Mouse (Mus musculus): ENCODE measurements at regions not wholly inside any gene's neighbourhood (a gene's known extent, or its start where the extent isn't known, plus 50 kb on each side); places are given as distances from the start of the nearest gene placed in this dataset.

DNA sequence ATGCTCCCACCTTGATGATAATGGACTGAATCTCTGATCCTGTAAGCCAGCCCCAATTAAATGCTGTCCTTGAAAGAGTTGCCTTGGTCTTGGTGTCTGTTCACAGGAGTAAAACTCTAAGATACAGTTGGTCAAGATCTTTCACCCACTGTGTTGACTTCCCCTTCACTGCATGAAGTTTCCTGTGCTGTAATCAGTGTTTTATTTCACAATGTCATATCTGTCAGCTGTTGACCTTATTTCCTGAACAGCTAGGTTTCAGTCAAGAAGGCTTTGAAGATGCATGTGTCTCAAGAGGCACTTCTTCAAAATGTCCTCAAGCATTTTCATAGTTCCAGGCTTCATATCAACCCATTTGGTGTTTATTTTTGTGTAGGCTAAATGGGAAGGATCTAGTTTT is 597.3 kb upstream of the Fam92a start:
- DNase-seq (ENCODE audit: low read depth, low spot score) = no peak

DNA sequence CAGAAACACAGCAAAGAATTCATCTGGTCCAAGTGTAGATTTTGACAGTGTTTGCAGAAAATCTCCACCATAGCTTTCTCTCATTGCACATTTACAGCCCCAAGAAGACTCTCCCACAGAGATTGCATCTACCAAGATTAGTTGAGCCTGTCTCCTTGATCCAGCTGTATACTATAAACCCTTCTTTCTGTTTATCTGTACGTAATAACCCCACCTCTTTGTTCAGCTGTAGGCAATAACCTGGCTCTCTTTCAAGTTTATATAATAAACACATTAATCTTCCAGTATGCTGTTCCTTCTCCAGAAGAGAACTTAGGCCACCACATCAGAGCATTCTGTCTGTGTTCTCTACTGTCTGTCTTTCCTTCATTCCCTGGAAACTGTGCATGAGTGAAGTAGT is 594.9 kb upstream of the Fam92a start:
- no peak for DNase-seq (ENCODE audit: low read depth, low spot score)

DNA sequence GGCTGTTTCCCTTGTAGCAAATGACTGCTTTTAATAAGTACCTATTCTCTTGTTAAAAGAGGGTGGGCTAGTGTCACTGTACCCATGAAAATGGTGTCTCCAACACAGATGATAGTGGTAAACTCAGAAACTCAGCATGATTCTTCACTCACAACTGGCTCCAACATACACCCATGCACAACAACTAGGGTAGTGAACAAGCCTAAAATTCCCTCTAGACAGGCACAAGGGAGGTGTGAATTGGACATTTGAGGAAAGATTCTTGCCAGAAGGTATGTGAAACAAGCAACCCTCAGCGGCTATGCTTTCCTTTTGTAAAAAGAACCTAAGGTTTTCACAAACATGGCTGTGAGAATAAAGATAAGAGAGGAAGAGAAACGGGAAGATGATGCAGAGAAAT is 579.0 kb upstream of the Fam92a start:
- DNase-seq (ENCODE audit: low read depth, low spot score) = no peak

DNA sequence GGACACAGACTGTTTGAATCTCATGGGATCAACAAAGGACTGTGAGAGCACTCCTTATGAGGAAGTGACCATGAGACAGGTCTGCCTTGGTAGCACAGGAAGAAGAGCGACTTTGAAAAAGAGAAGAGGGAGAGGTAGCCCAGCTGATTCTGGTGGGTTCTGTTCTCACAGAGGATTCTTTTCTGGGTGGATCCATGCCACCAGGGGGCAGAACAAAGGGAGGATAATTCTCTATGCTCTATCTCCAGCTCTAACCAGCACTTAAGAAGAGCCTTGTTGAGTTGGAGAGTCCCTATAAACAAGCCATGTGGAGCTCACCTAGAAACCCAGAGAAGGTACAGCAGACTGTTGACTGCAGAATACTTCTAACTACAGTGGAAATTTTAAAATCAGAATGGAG is 578.1 kb upstream of the Fam92a start:
- no peak for DNase-seq (ENCODE audit: low read depth, low spot score)

DNA sequence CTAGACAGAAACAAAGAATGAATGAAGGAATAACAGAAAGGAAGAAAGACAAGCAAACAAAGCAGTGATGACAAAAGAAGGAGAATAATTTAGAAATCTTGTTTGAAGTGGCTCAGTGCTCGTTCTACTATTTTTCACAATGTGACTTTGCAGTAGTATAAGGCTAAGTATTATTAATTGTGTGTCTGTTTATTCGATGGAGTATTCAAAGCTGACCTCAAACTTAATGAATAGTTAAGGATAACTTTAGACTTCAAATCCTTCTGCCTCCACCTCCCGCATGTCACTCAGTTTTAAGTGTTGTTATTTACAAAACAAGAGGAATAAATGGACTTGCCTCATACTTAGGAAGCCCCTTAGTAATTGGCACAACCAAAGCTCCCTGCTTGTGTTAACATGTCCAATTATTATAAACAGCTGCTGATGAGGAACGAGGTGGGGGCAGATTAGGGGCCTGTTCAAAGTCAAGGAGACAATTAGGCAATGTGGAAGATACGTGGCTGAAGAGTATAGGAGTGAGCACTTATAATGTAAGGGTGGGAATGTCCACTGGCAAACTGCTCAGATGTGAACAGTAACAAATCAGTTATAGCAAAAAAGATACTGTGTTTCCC is 572.0 kb upstream of the Fam92a start:
- DNase-seq (ENCODE audit: low read depth, low spot score) = no peak

DNA sequence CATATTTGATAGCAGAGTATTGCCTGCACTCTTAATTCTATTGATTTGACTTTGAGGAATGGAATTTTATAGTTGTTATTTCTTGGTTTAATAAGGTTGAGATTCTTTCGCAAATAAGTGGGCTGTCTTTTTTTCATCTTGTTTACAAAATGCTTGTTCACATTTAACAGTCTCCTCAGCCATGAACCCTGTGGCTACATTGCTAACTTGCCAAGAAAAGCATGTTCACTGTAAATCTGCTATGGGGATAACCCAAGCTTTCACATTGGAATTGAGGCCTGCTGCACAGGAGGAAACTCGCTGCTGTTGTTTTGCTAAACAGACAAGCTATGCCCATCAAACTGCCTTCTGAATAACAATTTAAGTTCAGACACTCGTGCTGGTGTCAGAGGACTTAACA is 564.6 kb upstream of the Fam92a start:
- no peak for DNase-seq (ENCODE audit: low read depth, low spot score)

DNA sequence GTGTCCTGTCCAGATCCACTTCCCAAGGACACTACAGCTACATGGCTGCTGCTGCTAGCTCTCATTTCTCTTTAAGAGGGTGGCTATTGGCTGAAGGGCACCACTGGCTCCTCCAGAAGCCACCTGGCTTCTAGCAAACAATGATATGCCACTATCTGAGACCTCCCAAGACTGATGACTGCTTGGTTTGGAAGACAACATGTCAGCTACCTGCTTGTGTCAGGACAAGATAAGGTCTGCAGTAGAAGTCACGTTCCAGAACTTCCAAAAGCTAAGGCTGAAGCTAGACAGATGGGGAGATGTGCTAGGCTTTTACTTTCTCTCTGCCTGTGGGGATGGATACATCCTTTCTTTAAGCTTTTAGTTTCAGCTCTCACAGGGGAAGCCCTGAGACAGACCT is 528.4 kb upstream of the Fam92a start:
- DNase-seq (ENCODE audit: low read depth, low spot score) = no peak

DNA sequence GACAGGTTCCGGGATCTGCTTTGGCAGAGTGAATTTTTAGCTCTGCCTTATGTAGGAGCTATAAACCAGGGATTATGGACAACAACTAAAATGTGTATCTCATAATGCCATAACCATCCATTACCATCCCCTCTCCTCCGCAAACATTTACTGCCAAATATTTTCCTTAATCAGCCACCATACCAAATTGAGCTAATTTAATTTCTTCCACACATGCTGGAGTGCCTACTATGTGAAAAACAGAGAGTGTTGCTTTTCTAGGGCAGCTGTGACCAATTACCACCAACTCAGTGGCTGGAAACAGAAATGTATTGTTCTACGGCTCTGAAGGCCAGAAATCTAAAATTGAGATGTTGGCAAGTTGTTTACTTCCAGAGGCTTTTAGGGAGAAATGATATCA is 506.0 kb upstream of the Fam92a start:
- no peak for DNase-seq (ENCODE audit: low read depth, low spot score)

DNA sequence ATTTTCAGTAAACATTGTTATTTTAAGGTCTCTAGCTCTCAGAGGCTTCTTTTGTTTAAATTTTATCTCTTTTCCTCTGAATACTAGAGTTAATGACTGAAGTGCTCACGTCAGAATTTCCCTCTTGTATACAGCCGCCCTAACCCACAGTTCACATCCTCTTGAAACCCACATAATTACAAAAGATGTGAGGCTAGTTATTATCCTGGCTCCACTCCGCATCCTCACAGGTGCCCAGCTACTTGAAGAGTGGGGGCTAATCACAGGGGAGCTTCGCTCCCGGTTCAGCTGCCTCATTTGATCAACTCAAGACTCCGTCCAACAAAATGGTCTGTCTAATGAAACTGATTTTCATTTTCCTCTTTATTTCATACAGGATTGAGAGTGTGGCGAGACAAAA is 499.6 kb upstream of the Fam92a start:
- DNase-seq (ENCODE audit: low read depth, low spot score) = no peak

DNA sequence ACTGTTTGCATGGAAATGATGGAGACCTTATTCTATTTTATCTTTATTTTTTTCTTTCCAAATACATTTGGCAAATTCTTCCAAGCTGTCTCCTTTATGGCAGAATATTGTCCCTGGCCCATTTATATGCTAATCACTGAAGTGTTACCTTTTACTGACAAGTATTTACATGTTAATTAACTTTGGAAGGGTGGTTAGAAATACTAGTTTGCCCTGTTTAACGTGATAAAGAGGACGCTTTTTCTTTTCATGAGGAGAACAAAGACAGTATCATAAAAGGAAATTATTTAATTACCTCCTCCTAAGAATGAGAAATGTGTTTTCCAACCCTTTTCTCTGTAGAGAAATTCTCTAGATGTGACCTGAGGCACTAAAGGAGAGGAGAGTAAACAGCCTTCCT is 491.4 kb upstream of the Fam92a start:
- no peak for DNase-seq (ENCODE audit: low read depth, low spot score)

DNA sequence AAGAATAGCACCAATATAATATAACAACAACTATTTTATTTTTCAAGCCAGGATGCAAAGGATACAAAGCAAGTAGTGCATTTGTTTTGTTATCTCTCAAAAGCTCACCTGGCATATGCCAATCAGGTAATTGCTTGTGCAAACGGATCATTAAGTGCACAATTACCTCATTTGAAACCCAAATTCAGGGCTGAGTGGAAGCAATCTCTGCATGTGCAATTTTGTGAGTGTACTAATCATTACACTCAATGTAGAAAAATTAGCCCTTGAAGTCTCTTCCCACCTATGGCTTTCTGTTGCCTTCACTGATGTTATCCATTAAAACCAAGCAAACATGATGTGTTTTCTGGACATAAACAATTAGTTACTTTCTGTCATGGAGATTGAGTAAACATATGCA is 490.9 kb upstream of the Fam92a start:
- DNase-seq (ENCODE audit: low read depth, low spot score) = no peak

DNA sequence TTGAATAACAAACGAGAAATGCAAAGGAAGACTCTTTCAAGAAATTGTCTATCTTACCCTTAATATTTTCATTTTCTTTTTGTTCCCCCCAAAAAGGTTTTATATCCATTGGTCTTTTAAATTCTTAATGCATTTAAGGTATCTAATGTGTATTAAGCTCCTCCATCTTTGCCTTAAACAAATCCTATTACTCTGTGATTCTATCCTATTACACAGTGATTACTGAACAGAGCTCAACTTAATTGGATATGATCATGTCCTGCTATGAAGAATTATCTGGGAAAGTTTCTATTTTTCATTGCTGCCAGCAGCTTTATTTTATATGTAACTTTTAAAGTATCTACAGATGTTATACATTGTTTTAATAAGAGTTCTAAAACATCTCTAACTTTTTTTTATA is 487.3 kb upstream of the Fam92a start:
- no peak for DNase-seq (ENCODE audit: low read depth, low spot score)

DNA sequence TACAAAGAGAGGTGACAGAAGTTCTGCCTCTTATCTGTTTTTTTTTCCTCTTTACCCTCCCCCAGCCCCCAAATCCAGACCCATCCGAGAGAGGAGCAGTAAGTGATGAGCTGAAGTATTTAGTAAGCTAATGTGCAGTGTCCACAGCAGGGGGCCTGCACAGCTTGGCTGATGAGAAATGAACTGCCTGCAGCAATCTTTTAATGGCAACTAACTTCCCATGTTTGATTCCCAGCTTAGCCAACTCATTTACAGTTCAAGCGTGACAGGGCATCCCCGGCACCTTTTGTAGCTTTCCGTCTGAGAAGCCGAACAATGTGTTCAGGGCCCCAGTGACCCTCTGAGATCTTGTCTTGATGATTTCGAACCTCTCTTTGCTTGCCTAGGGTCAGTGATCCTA is 486.8 kb upstream of the Fam92a start:
- no peak for DNase-seq (ENCODE audit: low read depth, low spot score)

DNA sequence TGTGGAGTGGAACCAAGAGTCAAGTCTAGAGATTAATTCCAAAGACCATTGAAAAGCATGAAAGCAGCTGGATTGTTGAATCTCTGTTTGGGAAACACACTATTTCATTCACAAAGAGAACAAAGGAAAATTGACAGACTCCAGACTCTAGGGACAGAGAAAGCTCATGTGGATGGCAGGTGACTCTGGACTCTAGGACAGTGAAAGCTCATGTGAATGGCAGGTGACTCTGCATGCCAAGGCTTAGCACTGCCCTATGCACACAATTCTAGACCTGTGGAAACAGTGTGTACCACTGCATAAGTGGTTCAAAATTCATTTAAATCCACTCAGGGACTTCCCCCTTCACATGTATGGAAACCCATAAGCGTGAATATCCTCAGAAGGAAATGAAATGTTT is 486.0 kb upstream of the Fam92a start:
- DNase-seq (ENCODE audit: low read depth, low spot score) = no peak

DNA sequence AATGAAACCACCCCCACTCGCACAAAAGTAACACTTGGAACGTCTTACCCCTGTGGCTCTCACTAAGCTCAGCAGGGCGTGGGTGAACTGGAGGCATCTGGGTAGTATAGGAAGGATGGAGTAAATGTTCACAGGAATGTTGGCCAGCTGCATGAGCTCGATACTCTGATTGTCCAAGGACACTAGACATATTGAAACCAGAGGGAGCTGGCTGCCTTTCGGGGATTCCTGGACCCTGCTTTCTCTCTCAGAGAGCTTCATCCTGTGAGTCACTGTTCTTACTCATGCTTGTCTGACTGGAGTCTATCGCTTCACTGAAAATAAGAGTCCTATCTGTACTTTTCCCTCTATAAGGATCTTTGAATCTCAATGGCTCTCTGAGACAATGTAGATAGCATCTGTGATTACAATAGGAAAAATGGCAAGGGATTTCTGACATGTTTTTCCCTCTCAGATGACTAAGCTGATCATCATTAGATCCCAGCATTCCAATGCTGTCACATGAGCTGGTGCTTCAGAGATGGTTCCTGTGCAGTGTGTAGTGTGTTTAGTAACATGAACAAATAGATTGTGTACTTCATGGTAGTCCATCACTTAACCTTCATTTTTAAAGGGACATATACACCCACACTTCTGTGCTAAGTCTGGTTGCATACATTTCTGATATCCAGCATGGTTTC is 485.2 kb upstream of the Fam92a start:
- no peak for DNase-seq (ENCODE audit: low read depth, low spot score)

DNA sequence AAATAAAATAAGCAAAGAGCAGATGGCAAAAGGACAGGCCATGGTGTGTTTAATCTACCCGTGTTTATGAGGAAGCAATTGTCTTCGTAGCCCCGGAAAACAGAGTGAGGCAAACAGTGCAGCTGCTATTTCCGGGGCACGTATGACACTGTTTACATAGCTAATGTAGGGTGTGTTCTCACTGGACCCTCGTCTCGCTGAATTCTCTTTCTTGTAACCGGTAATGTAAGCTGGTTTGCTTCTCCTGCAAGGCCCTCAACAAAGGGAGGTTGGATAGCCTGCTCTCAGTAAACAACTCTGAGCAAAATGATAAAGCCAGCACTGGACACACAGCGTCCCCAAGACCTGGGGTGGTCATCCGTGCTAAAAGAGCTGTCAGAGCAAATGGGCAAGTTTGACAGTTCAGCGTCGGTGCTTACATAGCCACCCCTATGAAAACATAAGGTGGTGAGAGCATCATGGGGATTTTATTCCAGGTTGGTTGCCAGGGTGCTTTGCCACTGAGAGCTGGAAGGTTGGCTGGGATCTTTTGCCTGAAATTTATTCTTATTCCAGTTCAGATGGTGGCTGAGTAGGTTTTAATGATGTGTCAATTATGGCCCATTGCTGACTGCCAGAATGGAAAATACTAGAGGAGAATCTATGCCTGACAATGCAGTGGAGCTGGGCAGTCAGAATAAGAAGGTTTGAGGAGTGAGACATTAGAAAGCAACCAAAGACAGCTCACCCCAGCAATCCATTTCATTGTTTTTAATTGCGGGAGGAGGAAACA is 483.8 kb upstream of the Fam92a start:
- no peak for DNase-seq (ENCODE audit: low read depth, low spot score)

DNA sequence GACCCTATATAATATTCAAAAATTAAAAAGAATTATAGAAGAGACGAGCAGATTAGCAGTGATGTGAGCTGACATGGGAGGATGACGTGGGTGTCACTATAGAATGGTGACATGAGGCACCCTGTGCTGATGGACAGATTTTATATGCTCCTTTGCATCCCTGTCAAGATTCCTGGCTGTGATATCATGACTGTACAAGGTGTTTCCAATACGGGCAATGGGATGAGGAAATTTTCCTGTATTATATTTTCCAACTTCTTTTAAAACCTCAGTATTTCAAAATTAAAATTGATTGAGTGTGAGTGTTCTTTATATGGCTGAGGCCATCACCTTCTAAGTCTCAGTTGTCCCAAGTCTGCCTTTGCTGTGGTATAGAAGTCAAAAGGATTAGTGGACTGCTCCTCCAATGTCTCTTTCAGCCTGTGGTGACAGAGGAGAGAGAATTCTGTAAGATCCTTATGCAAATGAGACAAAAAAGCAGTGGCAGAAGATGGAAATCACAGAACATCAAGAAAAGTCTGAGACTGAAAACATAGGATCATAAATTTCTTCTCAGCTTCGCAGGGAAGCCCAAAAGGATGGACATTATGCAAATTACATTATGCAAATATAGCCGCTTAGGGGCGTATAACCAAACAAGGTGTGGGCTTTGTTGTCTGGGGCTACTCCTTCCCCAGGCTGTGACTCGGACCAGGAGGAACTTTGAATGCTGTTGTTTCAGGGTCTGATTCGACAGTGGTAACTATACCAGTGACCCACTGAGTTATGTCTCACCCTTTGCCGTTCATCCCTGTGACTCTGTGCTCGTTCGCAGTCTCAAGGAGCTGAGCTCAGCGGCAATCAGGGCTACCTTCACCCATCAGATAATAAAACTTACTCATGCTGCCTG is 483.0 kb upstream of the Fam92a start:
- no peak for DNase-seq (ENCODE audit: low read depth, low spot score)

DNA sequence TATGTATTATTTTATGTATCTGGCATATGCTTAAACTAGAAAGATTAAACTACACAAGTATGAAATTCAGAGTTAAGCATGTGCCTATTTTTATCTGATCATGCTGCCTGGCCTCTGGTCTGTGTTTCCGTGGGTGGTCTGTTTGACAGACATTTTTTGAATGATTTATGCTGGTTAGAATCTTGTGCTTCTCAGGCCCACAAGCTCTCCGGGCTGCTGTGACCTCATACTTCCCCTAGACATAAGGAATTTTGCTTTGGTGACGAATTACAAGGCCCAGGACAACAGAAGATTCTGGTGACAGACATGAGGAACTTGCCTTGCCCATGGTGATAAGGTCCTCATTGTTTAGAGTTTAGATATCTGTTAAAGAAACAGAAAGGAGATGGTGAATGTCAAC is 475.9 kb upstream of the Fam92a start:
- no peak for DNase-seq (ENCODE audit: low read depth, low spot score)

DNA sequence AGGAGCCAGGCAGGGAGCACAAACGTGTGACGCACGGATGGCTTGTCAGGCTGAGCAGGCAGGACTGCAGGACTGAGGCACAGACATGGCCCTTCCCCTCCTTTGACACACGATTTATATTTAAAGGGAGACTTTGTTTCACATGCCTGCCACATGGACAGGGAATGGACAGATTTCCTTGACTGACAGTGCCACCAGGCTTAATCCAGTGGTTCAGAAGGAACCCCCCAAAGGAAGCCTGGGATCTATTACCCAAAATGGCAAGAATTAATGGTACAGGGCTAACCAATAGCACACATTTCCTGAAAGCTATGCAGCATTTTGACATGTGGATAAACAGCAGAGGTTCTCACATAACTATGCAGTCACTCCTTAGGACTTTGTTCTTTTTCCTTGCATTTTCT is 470.7 kb upstream of the Fam92a start:
- no peak for DNase-seq (ENCODE audit: low read depth, low spot score)

DNA sequence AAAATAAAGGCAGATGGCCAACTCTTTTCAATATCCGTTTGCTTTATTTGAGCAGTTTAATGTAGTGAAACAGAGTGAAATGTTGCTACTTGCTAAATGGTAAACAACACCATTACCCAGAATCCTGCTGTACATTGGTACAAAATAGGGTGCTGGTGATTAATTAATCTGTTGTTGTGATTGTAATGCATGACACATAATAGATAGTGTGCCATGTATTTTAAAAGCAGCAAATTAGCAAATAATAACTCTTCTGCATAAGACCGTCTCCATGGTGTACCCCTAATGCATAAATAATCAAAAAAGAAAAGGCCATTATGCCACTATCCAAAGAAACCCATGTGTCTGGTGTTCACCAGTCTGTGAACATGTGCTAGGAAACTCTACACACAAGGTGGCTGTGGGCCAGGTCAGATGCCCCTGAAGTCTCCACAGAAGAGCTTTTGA is 457.6 kb upstream of the Fam92a start:
- DNase-seq (ENCODE audit: low read depth, low spot score) = no peak

DNA sequence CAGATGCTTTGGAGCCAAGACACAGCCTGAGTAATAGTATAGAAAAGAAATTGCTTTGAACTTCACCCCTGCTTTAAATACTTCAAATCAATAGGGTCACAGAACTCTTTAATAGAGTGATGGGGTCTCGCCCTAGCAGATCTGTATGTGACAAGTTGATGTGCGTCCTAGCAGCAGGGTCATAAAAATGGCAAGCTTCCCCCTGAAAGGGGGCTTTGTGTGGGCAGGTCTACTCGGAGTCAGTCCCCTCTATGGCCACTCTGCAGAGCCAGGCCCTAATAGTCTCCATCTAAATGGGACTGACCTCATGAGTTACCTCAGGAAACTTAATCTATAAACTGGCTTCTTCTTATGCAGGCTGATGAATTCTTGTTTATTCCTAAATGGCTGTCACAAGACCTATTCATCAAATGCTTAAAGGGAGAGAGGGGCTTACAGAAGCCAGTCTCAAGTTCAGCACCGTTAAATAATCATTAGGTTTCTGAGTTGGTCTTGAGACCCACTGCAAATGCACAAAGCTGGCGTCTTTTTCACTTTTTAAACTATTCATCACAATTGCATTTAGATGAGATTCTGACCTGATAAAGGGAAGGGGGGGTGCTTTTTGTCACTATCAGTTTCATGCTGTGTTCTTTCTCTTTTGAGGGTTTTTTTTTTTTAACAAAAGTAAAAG is 457.0 kb upstream of the Fam92a start:
- no peak for DNase-seq (ENCODE audit: low read depth, low spot score)
